Mouse (Mus musculus): ENCODE results near the gene Pde1c. TPM values are rescaled to one million over a fixed set of nuclear protein-coding genes. Genes with fewer than 3 reads are reported as not detected.

Pde1c gene
- polyA plus RNA-seq, 1 experiment from 2014 or later = 2.7 TPM

GRCm38 (mm10) chr6:56523938-56524866 lies 44.7 kb downstream of the Pde1c start:
- H3K4me1 ChIP-seq (ENCODE audit: control insufficient read depth, insufficient read depth, low read length) = no peaks in the 10 kb centered on the region
- H3K9me3 ChIP-seq (replicated peaks; ENCODE audit: control insufficient read depth, low read length) = no peaks in the 10 kb centered on the region
- H3K4me3 ChIP-seq (ENCODE audit: low read depth, low read length) = no peak overlapping the region
- H3K27me3 ChIP-seq (ENCODE audit: control insufficient read depth, insufficient read depth, low read length) = no peaks in the 10 kb centered on the region
- H3K27ac ChIP-seq (replicated peaks; ENCODE audit: low read depth, low read length) = no peak overlapping the region
- DNase-seq (ENCODE audit: low spot score) (no peak), ATAC-seq (replicated peaks; ENCODE audit: insufficient number of reproducible peaks, low FRiP score, low TSS enrichment, low read depth) (no peak)
- 84% methylated on average over 6 of the region's 6 CpGs for WGBS
- no peaks in the 10 kb centered on the region for H3K36me3 ChIP-seq (replicated peaks; ENCODE audit: control insufficient read depth, insufficient read depth, low read depth, low read length)
- no peak overlapping the region for H3K9ac ChIP-seq (replicated peaks; ENCODE audit: low read length)
- no peak overlapping the region for H3K4me2 ChIP-seq (ENCODE audit: low read depth, low read length)

DNA sequence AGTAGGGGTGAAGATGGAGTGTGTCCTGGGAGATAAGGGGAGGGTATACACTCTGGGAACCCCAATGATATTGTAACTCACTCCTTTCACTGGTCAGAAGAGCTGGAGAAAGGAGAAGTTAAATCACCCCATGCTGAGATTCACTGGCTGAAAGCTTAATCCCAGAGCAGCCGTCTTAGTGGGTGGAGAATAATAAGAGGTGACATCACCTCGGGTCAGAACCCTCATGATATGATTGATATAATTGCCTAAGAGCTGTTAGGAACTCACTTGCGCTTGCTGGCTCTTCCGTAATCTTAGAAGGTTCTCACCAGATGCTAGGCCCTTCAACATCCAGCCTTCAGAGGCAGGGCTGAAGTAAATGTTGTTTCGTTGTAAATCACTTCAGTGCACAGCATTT lies 79.7 kb downstream of the Pde1c start:
- H3K9ac ChIP-seq (replicated peaks; ENCODE audit: low read length) = no peak overlapping the region
- no peak overlapping the region for H3K4me2 ChIP-seq (ENCODE audit: low read depth, low read length)
- H3K9me3 ChIP-seq (replicated peaks; ENCODE audit: control insufficient read depth, low read length) = no peaks in the 10 kb centered on the region
- no peak overlapping the region for H3K4me3 ChIP-seq (ENCODE audit: low read depth, low read length)
- no peaks in the 10 kb centered on the region for H3K36me3 ChIP-seq (replicated peaks; ENCODE audit: control insufficient read depth, insufficient read depth, low read depth, low read length)
- 65% methylated on average over 5 of the region's 5 CpGs for WGBS
- H3K4me1 ChIP-seq (ENCODE audit: control insufficient read depth, insufficient read depth, low read length) = no peaks in the 10 kb centered on the region
- ATAC-seq (replicated peaks; ENCODE audit: insufficient number of reproducible peaks, low FRiP score, low TSS enrichment, low read depth) (no peak), DNase-seq (ENCODE audit: low spot score) (no peak)
- H3K27ac ChIP-seq (replicated peaks; ENCODE audit: low read depth, low read length) = no peak overlapping the region
- no peaks in the 10 kb centered on the region for H3K27me3 ChIP-seq (ENCODE audit: control insufficient read depth, insufficient read depth, low read length)

GRCm38 (mm10) chr6:56485078-56485477 lies 83.8 kb downstream of the Pde1c start:
- H3K4me2 ChIP-seq (ENCODE audit: low read depth, low read length) = no peak overlapping the region
- H3K27me3 ChIP-seq (ENCODE audit: control insufficient read depth, insufficient read depth, low read length) = no peaks in the 10 kb centered on the region
- H3K36me3 ChIP-seq (replicated peaks; ENCODE audit: control insufficient read depth, insufficient read depth, low read depth, low read length) = no peaks in the 10 kb centered on the region
- no peak overlapping the region for H3K27ac ChIP-seq (replicated peaks; ENCODE audit: low read depth, low read length)
- no peak for DNase-seq (ENCODE audit: low spot score)
- no peak overlapping the region for H3K9ac ChIP-seq (replicated peaks; ENCODE audit: low read length)
- no peaks in the 10 kb centered on the region for H3K9me3 ChIP-seq (replicated peaks; ENCODE audit: control insufficient read depth, low read length)
- H3K4me1 ChIP-seq (ENCODE audit: control insufficient read depth, insufficient read depth, low read length) = no peaks in the 10 kb centered on the region
- ATAC-seq (replicated peaks; ENCODE audit: insufficient number of reproducible peaks, low FRiP score, low TSS enrichment, low read depth) = no peak
- 77% methylated on average over 3 of the region's 3 CpGs for WGBS
- no peak overlapping the region for H3K4me3 ChIP-seq (ENCODE audit: low read depth, low read length)

DNA sequence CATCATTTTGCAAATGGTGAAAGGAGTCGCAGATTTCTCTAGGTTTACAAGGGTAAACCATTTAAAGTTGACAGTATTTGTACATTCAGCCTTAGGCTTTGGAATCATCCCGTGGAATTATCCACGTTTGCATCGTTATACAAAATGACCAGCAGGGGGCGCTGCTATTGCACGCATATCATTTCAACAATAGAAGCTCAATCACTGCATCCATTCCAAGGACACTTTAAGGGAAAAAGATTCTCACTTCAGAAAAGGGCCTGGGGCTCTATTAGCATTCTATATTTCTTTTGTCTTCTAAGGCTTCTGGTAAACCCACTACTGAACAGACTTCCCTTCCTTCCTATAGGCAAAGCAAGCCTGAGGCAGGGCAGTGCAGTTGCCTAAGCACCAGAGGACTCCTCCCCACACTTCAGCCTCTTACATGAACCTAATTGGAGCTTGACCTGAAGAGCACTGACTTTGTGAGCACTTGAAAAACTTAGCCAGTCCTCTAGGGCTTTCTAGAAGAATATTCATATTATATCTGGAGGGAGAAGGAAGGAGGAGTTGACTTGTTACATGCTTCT lies 87.9 kb downstream of the Pde1c start:
- Histone ChIP-seq H3K9me3 (replicated peaks; ENCODE audit: control insufficient read depth, low read length) (no peaks in the 10 kb centered on the region), H3K36me3 (replicated peaks; ENCODE audit: control insufficient read depth, insufficient read depth, low read depth, low read length) (no peaks in the 10 kb centered on the region), H3K4me2 (ENCODE audit: low read depth, low read length) (no peak overlapping the region), H3K9ac (replicated peaks; ENCODE audit: low read length) (no peak overlapping the region), H3K27me3 (ENCODE audit: control insufficient read depth, insufficient read depth, low read length) (no peaks in the 10 kb centered on the region), H3K4me1 (ENCODE audit: control insufficient read depth, insufficient read depth, low read length) (no peaks in the 10 kb centered on the region), H3K27ac (replicated peaks; ENCODE audit: low read depth, low read length) (no peak overlapping the region), H3K4me3 (ENCODE audit: low read depth, low read length) (no peak overlapping the region)
- ATAC-seq (replicated peaks; ENCODE audit: insufficient number of reproducible peaks, low FRiP score, low TSS enrichment, low read depth) = 0 out of 2 replicates have a peak, but pooled peaks have one; percentile 34
- peak; percentile 84 for DNase-seq (ENCODE audit: low spot score)
- 3% methylated on average over 6 of the region's 6 CpGs for WGBS

DNA sequence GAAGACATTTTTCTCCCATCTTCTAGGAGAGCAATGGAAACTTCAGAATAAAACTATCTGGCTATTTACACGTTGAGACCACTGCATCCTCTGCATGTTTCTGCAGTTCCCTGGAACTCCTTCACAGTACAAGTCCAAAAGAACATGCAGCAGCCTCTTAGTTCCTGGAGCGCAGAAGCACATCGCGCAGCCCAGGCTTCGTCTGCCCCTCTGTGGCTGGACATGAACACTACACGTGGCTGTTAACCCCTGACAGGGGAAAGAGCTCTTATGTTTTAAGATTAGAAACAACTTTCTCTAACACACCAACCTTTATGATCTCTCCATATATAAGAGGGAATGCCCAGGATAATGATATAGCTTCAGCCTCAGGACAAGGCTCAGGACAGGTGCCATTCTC lies 92.3 kb downstream of the Pde1c start:
- H3K4me3 ChIP-seq (ENCODE audit: low read depth, low read length) = no peak overlapping the region
- DNase-seq (ENCODE audit: low spot score) (peak; percentile 59), ATAC-seq (replicated peaks; ENCODE audit: insufficient number of reproducible peaks, low FRiP score, low TSS enrichment, low read depth) (no peak)
- no peak overlapping the region for H3K4me2 ChIP-seq (ENCODE audit: low read depth, low read length)
- H3K27me3 ChIP-seq (ENCODE audit: control insufficient read depth, insufficient read depth, low read length) = no peaks in the 10 kb centered on the region
- no peaks in the 10 kb centered on the region for H3K9me3 ChIP-seq (replicated peaks; ENCODE audit: control insufficient read depth, low read length)
- 22% methylated on average over 6 of the region's 6 CpGs for WGBS
- H3K4me1 ChIP-seq (ENCODE audit: control insufficient read depth, insufficient read depth, low read length) = no peaks in the 10 kb centered on the region
- no peaks in the 10 kb centered on the region for H3K36me3 ChIP-seq (replicated peaks; ENCODE audit: control insufficient read depth, insufficient read depth, low read depth, low read length)
- no peak overlapping the region for H3K9ac ChIP-seq (replicated peaks; ENCODE audit: low read length)
- no peak overlapping the region for H3K27ac ChIP-seq (replicated peaks; ENCODE audit: low read depth, low read length)

- no peak overlapping the region for H3K9ac ChIP-seq (replicated peaks; ENCODE audit: low read length)
- H3K4me2 ChIP-seq (ENCODE audit: low read depth, low read length) = no peak overlapping the region
- ATAC-seq (replicated peaks; ENCODE audit: insufficient number of reproducible peaks, low FRiP score, low TSS enrichment, low read depth) (no peak), DNase-seq (ENCODE audit: low spot score) (peak; percentile 41)
- 50% methylated on average over 3 of the region's 3 CpGs for WGBS
- no peak overlapping the region for H3K4me3 ChIP-seq (ENCODE audit: low read depth, low read length)
- H3K27ac ChIP-seq (replicated peaks; ENCODE audit: low read depth, low read length) = no peak overlapping the region
- H3K9me3 ChIP-seq (replicated peaks; ENCODE audit: control insufficient read depth, low read length) = no peaks in the 10 kb centered on the region
- no peaks in the 10 kb centered on the region for H3K36me3 ChIP-seq (replicated peaks; ENCODE audit: control insufficient read depth, insufficient read depth, low read depth, low read length)
- H3K4me1 ChIP-seq (ENCODE audit: control insufficient read depth, insufficient read depth, low read length) = no peaks in the 10 kb centered on the region
- no peaks in the 10 kb centered on the region for H3K27me3 ChIP-seq (ENCODE audit: control insufficient read depth, insufficient read depth, low read length)
Measured at GRCm38 (mm10) chr6:56458098-56458497, 110.8 kb downstream of the Pde1c start.

DNA sequence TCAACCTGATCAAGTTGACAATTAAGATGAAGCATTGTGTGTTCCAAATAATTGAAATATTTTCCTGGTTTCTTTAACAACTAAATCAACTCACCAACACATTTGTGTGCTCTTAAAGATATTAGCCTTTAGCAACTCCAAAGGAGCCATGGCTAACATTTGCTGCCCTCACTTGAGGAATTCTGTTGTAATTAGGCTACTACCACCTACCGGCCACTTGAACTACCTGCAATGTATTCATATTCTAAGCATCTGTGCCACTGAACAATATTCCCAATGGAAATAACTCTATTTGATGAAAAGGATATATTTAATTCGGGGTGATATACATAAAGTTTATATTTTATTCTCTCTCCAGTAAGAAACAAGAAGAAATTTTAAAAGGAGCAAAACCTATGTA lies 121.0 kb downstream of the Pde1c start:
- H3K9ac ChIP-seq (replicated peaks; ENCODE audit: low read length) = no peak overlapping the region
- 29% methylated on average over 2 of the region's 2 CpGs for WGBS
- H3K27ac ChIP-seq (replicated peaks; ENCODE audit: low read depth, low read length) = no peak overlapping the region
- no peaks in the 10 kb centered on the region for H3K9me3 ChIP-seq (replicated peaks; ENCODE audit: control insufficient read depth, low read length)
- no peaks in the 10 kb centered on the region for H3K27me3 ChIP-seq (ENCODE audit: control insufficient read depth, insufficient read depth, low read length)
- no peaks in the 10 kb centered on the region for H3K4me1 ChIP-seq (ENCODE audit: control insufficient read depth, insufficient read depth, low read length)
- DNase-seq (ENCODE audit: low spot score) (peak; percentile 48), ATAC-seq (replicated peaks; ENCODE audit: insufficient number of reproducible peaks, low FRiP score, low TSS enrichment, low read depth) (no peak)
- no peak overlapping the region for H3K4me3 ChIP-seq (ENCODE audit: low read depth, low read length)
- no peaks in the 10 kb centered on the region for H3K36me3 ChIP-seq (replicated peaks; ENCODE audit: control insufficient read depth, insufficient read depth, low read depth, low read length)
- no peak overlapping the region for H3K4me2 ChIP-seq (ENCODE audit: low read depth, low read length)

DNA sequence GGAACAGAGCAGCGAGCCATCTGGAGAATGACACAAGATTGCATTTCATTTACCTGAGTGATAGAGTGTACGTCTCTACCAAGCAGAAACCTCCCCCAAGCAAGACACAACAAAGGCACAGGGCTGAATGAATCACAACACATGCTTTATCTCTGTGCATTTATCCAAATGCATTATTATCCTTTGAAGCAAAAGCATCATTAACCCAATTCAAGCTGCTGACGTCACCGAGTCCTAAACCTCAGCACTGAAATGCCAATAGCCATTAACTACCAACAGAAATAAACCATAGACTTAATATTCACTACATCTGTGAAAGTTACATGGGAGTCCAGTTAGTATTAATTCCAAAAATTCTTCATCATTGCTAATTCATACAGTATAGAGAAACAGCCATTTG lies 127.4 kb downstream of the Pde1c start:
- H3K9ac ChIP-seq (replicated peaks; ENCODE audit: low read length) = no peak overlapping the region
- no peaks in the 10 kb centered on the region for H3K9me3 ChIP-seq (replicated peaks; ENCODE audit: control insufficient read depth, low read length)
- no peaks in the 10 kb centered on the region for H3K4me1 ChIP-seq (ENCODE audit: control insufficient read depth, insufficient read depth, low read length)
- DNase-seq (ENCODE audit: low spot score) (no peak), ATAC-seq (replicated peaks; ENCODE audit: insufficient number of reproducible peaks, low FRiP score, low TSS enrichment, low read depth) (no peak)
- no peak overlapping the region for H3K27ac ChIP-seq (replicated peaks; ENCODE audit: low read depth, low read length)
- no peak overlapping the region for H3K4me2 ChIP-seq (ENCODE audit: low read depth, low read length)
- WGBS = 90% methylated on average over 4 of the region's 4 CpGs
- H3K27me3 ChIP-seq (ENCODE audit: control insufficient read depth, insufficient read depth, low read length) = no peaks in the 10 kb centered on the region
- H3K4me3 ChIP-seq (ENCODE audit: low read depth, low read length) = no peak overlapping the region
- no peaks in the 10 kb centered on the region for H3K36me3 ChIP-seq (replicated peaks; ENCODE audit: control insufficient read depth, insufficient read depth, low read depth, low read length)

All from embryonic facial prominence, embryonic 11.5 days (tissue).